Mouse (Mus musculus): ENCODE measurements at regions not wholly inside any gene's neighbourhood (a gene's known extent, or its start where the extent isn't known, plus 50 kb on each side); places are given as distances from the start of the nearest gene placed in this dataset.

GRCm38 (mm10) chr9:47127756-47128424 is 129.3 kb downstream of the Gm4791 start:
- ATAC-seq (replicated peaks; ENCODE audit: poor library complexity, severe bottlenecking), result no peak

GRCm38 (mm10) chr9:47129101-47129500 is 130.6 kb downstream of the Gm4791 start:
- ATAC-seq (replicated peaks; ENCODE audit: poor library complexity, severe bottlenecking), result no peak

- ATAC-seq (replicated peaks; ENCODE audit: poor library complexity, severe bottlenecking), result no peak
Observed at GRCm38 (mm10) chr9:47133454-47133853, 134.9 kb downstream of the Gm4791 start.

GRCm38 (mm10) chr9:47133873-47134272 is 135.3 kb downstream of the Gm4791 start:
- ATAC-seq (replicated peaks; ENCODE audit: poor library complexity, severe bottlenecking), result no peak

- no peak for ATAC-seq (replicated peaks; ENCODE audit: poor library complexity, severe bottlenecking)
Observed at GRCm38 (mm10) chr9:47134479-47134878, 135.9 kb downstream of the Gm4791 start.

GRCm38 (mm10) chr9:47136641-47137040 is 138.1 kb downstream of the Gm4791 start:
- no peak for ATAC-seq (replicated peaks; ENCODE audit: poor library complexity, severe bottlenecking)

- ATAC-seq (replicated peaks; ENCODE audit: poor library complexity, severe bottlenecking), result no peak
Observed at GRCm38 (mm10) chr9:47153471-47153870, 154.9 kb downstream of the Gm4791 start.

GRCm38 (mm10) chr9:47165480-47166131 is 167.1 kb downstream of the Gm4791 start:
- ATAC-seq (replicated peaks; ENCODE audit: poor library complexity, severe bottlenecking), result no peak

GRCm38 (mm10) chr9:47167681-47168240 is 169.2 kb downstream of the Gm4791 start:
- ATAC-seq (replicated peaks; ENCODE audit: poor library complexity, severe bottlenecking), result no peak

- no peak for ATAC-seq (replicated peaks; ENCODE audit: poor library complexity, severe bottlenecking)
Observed at GRCm38 (mm10) chr9:47176044-47176443, 177.5 kb downstream of the Gm4791 start.

GRCm38 (mm10) chr9:47218101-47218500 is 219.6 kb downstream of the Gm4791 start:
- ATAC-seq (replicated peaks; ENCODE audit: poor library complexity, severe bottlenecking), result no peak

GRCm38 (mm10) chr9:47223536-47223935 is 225.0 kb downstream of the Gm4791 start:
- ATAC-seq (replicated peaks; ENCODE audit: poor library complexity, severe bottlenecking), result no peak

- ATAC-seq (replicated peaks; ENCODE audit: poor library complexity, severe bottlenecking), result 0 out of 2 replicates have a peak, but pooled peaks have one; percentile 17
Observed at GRCm38 (mm10) chr9:47224249-47224648, 225.7 kb downstream of the Gm4791 start.

GRCm38 (mm10) chr9:47226476-47227271 is 228.1 kb downstream of the Gm4791 start:
- ATAC-seq (replicated peaks; ENCODE audit: poor library complexity, severe bottlenecking), result no peak

- no peak for ATAC-seq (replicated peaks; ENCODE audit: poor library complexity, severe bottlenecking)
Observed at GRCm38 (mm10) chr9:47227298-47227697, 228.8 kb downstream of the Gm4791 start.

- no peak for ATAC-seq (replicated peaks; ENCODE audit: poor library complexity, severe bottlenecking)
Observed at GRCm38 (mm10) chr9:47228736-47229135, 230.2 kb downstream of the Gm4791 start.

GRCm38 (mm10) chr9:47229296-47229695 is 230.8 kb downstream of the Gm4791 start:
- no peak for ATAC-seq (replicated peaks; ENCODE audit: poor library complexity, severe bottlenecking)

GRCm38 (mm10) chr9:47240950-47241349 is 242.4 kb downstream of the Gm4791 start:
- ATAC-seq (replicated peaks; ENCODE audit: poor library complexity, severe bottlenecking), result no peak

- no peak for ATAC-seq (replicated peaks; ENCODE audit: poor library complexity, severe bottlenecking)
Observed at GRCm38 (mm10) chr9:47242051-47242450, 243.5 kb downstream of the Gm4791 start.

- no peak for ATAC-seq (replicated peaks; ENCODE audit: poor library complexity, severe bottlenecking)
Observed at GRCm38 (mm10) chr9:47242526-47242925, 244.0 kb downstream of the Gm4791 start.

GRCm38 (mm10) chr9:47249029-47249428 is 250.5 kb downstream of the Gm4791 start:
- ATAC-seq (replicated peaks; ENCODE audit: poor library complexity, severe bottlenecking), result no peak
